Mouse (Mus musculus): ENCODE measurements at regions not wholly inside any gene's neighbourhood (a gene's known extent, or its start where the extent isn't known, plus 50 kb on each side); places are given as distances from the start of the nearest gene placed in this dataset.

DNA sequence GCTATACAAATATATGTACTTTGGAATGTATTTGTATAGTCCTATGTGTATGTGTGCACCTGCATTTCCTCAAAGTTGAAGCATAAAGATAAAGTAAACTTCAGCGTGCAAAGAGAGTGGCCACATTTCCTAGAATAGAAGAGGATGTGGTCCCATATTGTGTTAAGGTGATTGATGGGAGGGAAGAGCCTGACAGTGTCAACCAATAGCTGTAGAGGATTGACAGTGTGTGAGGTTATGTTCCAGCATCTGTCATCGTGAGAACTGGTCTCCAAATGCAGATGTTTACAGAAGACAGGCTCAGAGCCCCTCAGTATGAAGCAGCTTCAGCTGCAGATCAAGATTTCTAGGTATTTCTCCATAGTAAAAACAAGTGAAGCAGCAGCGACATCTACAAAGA lies 1114.5 kb downstream of the Gsdmc2 start:
- H3K4me2 ChIP-seq (ENCODE audit: insufficient read depth, low read depth, poor library complexity, severe bottlenecking) = no peak overlapping the region
- in situ Hi-C loops (cut with MboI; ENCODE audit: low pct_ligation_motif_present, low pct_unique_long_range_greater_than_20kb, low sequenced_read_pairs) = loop anchor here (10.0 kb wide), 1 partner anchor 64 kb away; no protein-coding TSS in a partner anchor
- no peaks in the 10 kb centered on the region for H3K79me2 ChIP-seq (replicated peaks; ENCODE audit: control insufficient read depth, extremely low read depth, insufficient read depth, poor library complexity, severe bottlenecking)
- no peak overlapping the region for H3K27ac ChIP-seq (ENCODE audit: insufficient read depth, low read depth)
- no peaks in the 10 kb centered on the region for H3K9me3 ChIP-seq (replicated peaks; ENCODE audit: low read length)
- TF ChIP-seq POLR2AphosphoS2 (IDR thresholded peaks at IDR 0.05; ENCODE audit: low read depth, low read length) (no peak), MAX (IDR thresholded peaks at IDR 0.05; ENCODE audit: low read length) (no peak), TCF12 (IDR thresholded peaks at IDR 0.05; ENCODE audit: low read depth, low read length) (no peak), PAX5 (IDR thresholded peaks at IDR 0.05; ENCODE audit: low read length) (no peak), USF1 (IDR thresholded peaks at IDR 0.05; ENCODE audit: low read depth, low read length) (no peak), CHD1 (IDR thresholded peaks at IDR 0.05; ENCODE audit: low read depth, low read length) (no peak), MAZ (IDR thresholded peaks at IDR 0.05; ENCODE audit: low read depth, low read length) (no peak), MXI1 (IDR thresholded peaks at IDR 0.05; ENCODE audit: low read depth, low read length) (no peak)
- no peak overlapping the region for H3K9ac ChIP-seq (ENCODE audit: insufficient read depth, low read depth)
- H3K4me3 ChIP-seq (replicated peaks in 1 of 3; ENCODE audit: low read depth in 2 of 3, low read length in 2 of 3, poor library complexity in 1 of 3) = no peak overlapping the region
- H3K4me1 ChIP-seq (ENCODE audit: control insufficient read depth in 1 of 2, insufficient read depth in 2 of 2) = peaks cover 10 to 42% of the 10 kb centered on the region in 2 experiments; a peak in 3 of 4 replicates
- dilution Hi-C loops (cut with MboI; ENCODE audit: extremely low pct_ligation_motif_present, extremely low pct_unique_long_range_greater_than_20kb, low sequenced_read_pairs) = no loop called here
- no peaks in the 10 kb centered on the region for H3K27me3 ChIP-seq (replicated peaks)
- no peaks in the 10 kb centered on the region for H3K36me3 ChIP-seq (replicated peaks in 1 of 2; ENCODE audit: control insufficient read depth in 1 of 2, insufficient read depth in 1 of 2, low read length in 1 of 2)
- DNase-seq (ENCODE audit: extremely low read depth) = no peak

DNA sequence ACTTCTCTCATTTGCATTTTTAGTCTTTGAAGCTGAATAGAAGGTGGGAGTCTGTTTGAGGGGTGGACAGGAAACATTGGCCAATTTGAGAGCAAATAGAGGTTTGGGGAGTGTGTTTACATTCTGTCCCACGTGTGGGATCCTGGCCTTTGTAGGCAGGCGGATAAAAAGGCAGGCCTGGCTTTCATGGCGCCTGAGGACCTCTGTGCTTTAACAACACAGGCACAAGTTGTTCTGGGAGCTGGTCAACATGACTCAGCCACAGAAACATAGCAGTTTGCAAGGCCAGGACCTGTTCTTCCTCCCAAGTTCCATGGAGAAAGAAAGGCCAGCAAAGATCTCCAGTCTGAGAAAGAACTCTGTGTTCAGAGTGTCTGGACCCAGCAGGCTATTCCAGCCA lies 1130.7 kb downstream of the Gsdmc2 start:
- dilution Hi-C loops (cut with MboI; ENCODE audit: extremely low pct_ligation_motif_present, extremely low pct_unique_long_range_greater_than_20kb, low sequenced_read_pairs) = no loop called here

DNA sequence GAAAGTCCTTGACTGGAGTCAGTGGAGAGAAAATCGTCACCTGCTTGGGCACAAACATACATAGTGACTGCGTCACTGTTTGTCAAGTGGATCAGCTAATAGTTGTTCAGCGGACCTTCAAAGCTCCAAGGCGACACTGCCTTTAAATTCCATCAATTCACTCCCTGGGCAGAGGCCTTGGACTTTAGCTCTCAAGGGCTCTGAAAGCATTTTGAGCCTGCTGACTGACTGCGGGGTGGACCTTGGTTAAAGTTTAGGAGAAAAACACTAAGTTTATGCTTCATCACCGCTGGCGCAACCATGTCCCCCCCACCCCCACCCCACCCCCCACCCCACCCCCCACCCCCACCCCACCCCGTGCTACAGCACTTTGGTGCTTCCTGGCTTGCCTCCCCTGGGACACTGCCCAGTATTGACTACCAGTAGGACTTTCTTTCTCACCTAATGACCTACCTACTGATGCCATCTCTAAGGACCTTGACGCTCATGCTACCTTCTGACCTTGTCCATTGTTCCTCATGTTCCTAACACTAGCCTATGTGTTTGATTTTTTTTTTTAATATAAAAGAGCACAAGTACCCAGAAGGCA lies 1132.3 kb downstream of the Gsdmc2 start:
- H3K27me3 ChIP-seq (replicated peaks) = no peaks in the 10 kb centered on the region
- H3K36me3 ChIP-seq (replicated peaks in 1 of 2; ENCODE audit: control insufficient read depth in 1 of 2, insufficient read depth in 1 of 2, low read length in 1 of 2) = no peaks in the 10 kb centered on the region
- H3K27ac ChIP-seq (ENCODE audit: insufficient read depth, low read depth) = no peak overlapping the region
- no peak overlapping the region for H3K4me3 ChIP-seq (replicated peaks in 1 of 3; ENCODE audit: low read depth in 2 of 3, low read length in 2 of 3, poor library complexity in 1 of 3)
- no peak overlapping the region for H3K9ac ChIP-seq (ENCODE audit: insufficient read depth, low read depth)
- TF ChIP-seq JUND (conservative IDR thresholded peaks at IDR 0.05; ENCODE audit: low read depth, low read length) (no peak), ZKSCAN1 (IDR thresholded peaks at IDR 0.05; ENCODE audit: borderline replicate concordance, low read depth, low read length) (no peak), CTCF (conservative IDR thresholded peaks at IDR 0.05 in 1 of 2, IDR thresholded peaks at IDR 0.05 in 1 of 2; ENCODE audit: low read depth in 2 of 2, low read length in 2 of 2) (no peak), MAZ (IDR thresholded peaks at IDR 0.05; ENCODE audit: low read depth, low read length) (no peak), USF2 (conservative IDR thresholded peaks at IDR 0.05; ENCODE audit: low read depth, low read length) (no peak), MAFK (IDR thresholded peaks at IDR 0.05; ENCODE audit: insufficient replicate concordance, low read length) (no peak), NELFE (IDR thresholded peaks at IDR 0.05; ENCODE audit: low read depth, low read length) (no peak), JUN (IDR thresholded peaks at IDR 0.05; ENCODE audit: insufficient read depth, low read depth, low read length) (no peak), HCFC1 (IDR thresholded peaks at IDR 0.05; ENCODE audit: low read depth, low read length) (no peak), ELF1 (IDR thresholded peaks at IDR 0.05; ENCODE audit: low read depth, low read length) (no peak), SIN3A (IDR thresholded peaks at IDR 0.05; ENCODE audit: low read length) (no peak), PAX5 (IDR thresholded peaks at IDR 0.05; ENCODE audit: low read length) (no peak), BHLHE40 (IDR thresholded peaks at IDR 0.05; ENCODE audit: low read depth, low read length) (no peak), GABPA (IDR thresholded peaks at IDR 0.05; ENCODE audit: insufficient replicate concordance, low read depth, low read length) (no peak), E2F4 (IDR thresholded peaks at IDR 0.05; ENCODE audit: insufficient replicate concordance, low read depth, low read length) (no peak), MEF2A (IDR thresholded peaks at IDR 0.05; ENCODE audit: borderline replicate concordance, low read depth, low read length) (no peak), CHD2 (IDR thresholded peaks at IDR 0.05; ENCODE audit: low read length) (no peak), IRF4 (IDR thresholded peaks at IDR 0.05; ENCODE audit: low read depth, low read length) (no peak)
- no peaks in the 10 kb centered on the region for H3K9me3 ChIP-seq (replicated peaks; ENCODE audit: low read length)
- no peak overlapping the region for H3K4me2 ChIP-seq (ENCODE audit: insufficient read depth, low read depth, poor library complexity, severe bottlenecking)
- no peaks in the 10 kb centered on the region for H3K79me2 ChIP-seq (replicated peaks; ENCODE audit: control insufficient read depth, extremely low read depth, insufficient read depth, poor library complexity, severe bottlenecking)
- H3K4me1 ChIP-seq (ENCODE audit: control insufficient read depth in 1 of 2, insufficient read depth in 2 of 2) = no peaks in the 10 kb centered on the region
- DNase-seq (ENCODE audit: extremely low read depth) = no peak
- in situ Hi-C loops (cut with MboI; ENCODE audit: low pct_ligation_motif_present, low pct_unique_long_range_greater_than_20kb, low sequenced_read_pairs) (loop anchor here (10.0 kb wide), 1 partner anchor 58 kb away; no protein-coding TSS in a partner anchor), dilution Hi-C loops (cut with MboI; ENCODE audit: extremely low pct_ligation_motif_present, extremely low pct_unique_long_range_greater_than_20kb, low sequenced_read_pairs) (no loop called here)

More for the DNA sequence above, 1130.7 kb downstream of the Gsdmc2 start:
- Histone ChIP-seq H3K4me1 (ENCODE audit: control insufficient read depth in 1 of 2, insufficient read depth in 2 of 2) (no peaks in the 10 kb centered on the region), H3K4me3 (replicated peaks in 1 of 3; ENCODE audit: low read depth in 2 of 3, low read length in 2 of 3, poor library complexity in 1 of 3) (no peak overlapping the region), H3K4me2 (ENCODE audit: insufficient read depth, low read depth, poor library complexity, severe bottlenecking) (no peak overlapping the region), H3K27ac (ENCODE audit: insufficient read depth, low read depth) (no peak overlapping the region), H3K79me2 (replicated peaks; ENCODE audit: control insufficient read depth, extremely low read depth, insufficient read depth, poor library complexity, severe bottlenecking) (no peaks in the 10 kb centered on the region), H3K36me3 (replicated peaks in 1 of 2; ENCODE audit: control insufficient read depth in 1 of 2, insufficient read depth in 1 of 2, low read length in 1 of 2) (no peaks in the 10 kb centered on the region), H3K27me3 (replicated peaks) (no peaks in the 10 kb centered on the region), H3K9ac (ENCODE audit: insufficient read depth, low read depth) (no peak overlapping the region), H3K9me3 (replicated peaks; ENCODE audit: low read length) (no peaks in the 10 kb centered on the region)
- in situ Hi-C loops (cut with MboI; ENCODE audit: low pct_ligation_motif_present, low pct_unique_long_range_greater_than_20kb, low sequenced_read_pairs) = loop anchor here (10.0 kb wide), 1 partner anchor 59 kb away; no protein-coding TSS in a partner anchor
- TF ChIP-seq GABPA (IDR thresholded peaks at IDR 0.05; ENCODE audit: insufficient replicate concordance, low read depth, low read length) (no peak), POLR2AphosphoS2 (IDR thresholded peaks at IDR 0.05; ENCODE audit: low read depth, low read length) (no peak), EP300 (IDR thresholded peaks at IDR 0.05; ENCODE audit: low read length) (no peak), SIN3A (IDR thresholded peaks at IDR 0.05; ENCODE audit: low read length) (no peak), RCOR1 (conservative IDR thresholded peaks at IDR 0.05; ENCODE audit: low read depth, low read length) (no peak), JUND (conservative IDR thresholded peaks at IDR 0.05; ENCODE audit: low read depth, low read length) (no peak), HCFC1 (IDR thresholded peaks at IDR 0.05; ENCODE audit: low read depth, low read length) (no peak)
- no peak for DNase-seq (ENCODE audit: extremely low read depth)
